Mouse (Mus musculus): Measurements from ENCODE around the gene Gm49403.
A peak's percentile ranks its signal among the peaks of the same experiment; 100 is the strongest.

The Gm49403 gene

GRCm38 (mm10) chr19:8911810-8912209, 28.1 kb downstream of the Gm49403 start:
- DNase-seq (ENCODE audit: low spot score in 2 of 2): no peak

- no peak for DNase-seq (ENCODE audit: low spot score in 2 of 2)
Measured at GRCm38 (mm10) chr19:8914212-8914611, 30.5 kb downstream of the Gm49403 start.

- DNase-seq (ENCODE audit: low spot score in 2 of 2): no peak
Measured at GRCm38 (mm10) chr19:8919000-8919399, 35.3 kb downstream of the Gm49403 start.

GRCm38 (mm10) chr19:8919684-8920072, 35.9 kb downstream of the Gm49403 start:
- DNase-seq (ENCODE audit: low spot score in 2 of 2): no peak

- peak; percentile 65 to 73 for DNase-seq (ENCODE audit: low spot score in 2 of 2)
Measured at GRCm38 (mm10) chr19:8920073-8920736, 36.5 kb downstream of the Gm49403 start, which contains the start of gene B3gat3. B3gat3 (plus strand) TSS chr19:8920374.

GRCm38 (mm10) chr19:8920836-8921291, 37.1 kb downstream of the Gm49403 start:
- no peak for DNase-seq (ENCODE audit: low spot score in 2 of 2)

GRCm38 (mm10) chr19:8921741-8922140, 38.0 kb downstream of the Gm49403 start:
- DNase-seq (ENCODE audit: low spot score in 2 of 2): no peak

- DNase-seq (ENCODE audit: low spot score in 2 of 2): no peak
Measured at GRCm38 (mm10) chr19:8926766-8927165, 43.0 kb downstream of the Gm49403 start.

GRCm38 (mm10) chr19:8927891-8928525, 44.3 kb downstream of the Gm49403 start:
- DNase-seq (ENCODE audit: low spot score in 2 of 2): no peak

GRCm38 (mm10) chr19:8928689-8929223, 45.0 kb downstream of the Gm49403 start:
- DNase-seq (ENCODE audit: low spot score in 2 of 2): peak in 1 of 2 experiments; percentile 23

- peak; percentile 79 to 92 for DNase-seq (ENCODE audit: low spot score in 2 of 2)
Measured at GRCm38 (mm10) chr19:8929224-8930088, 45.7 kb downstream of the Gm49403 start, which contains the start of the genes Rom1 and Eml3. Rom1 (minus strand) TSS chr19:8929356. Eml3 (plus strand) TSS chr19:8929552.

- no peak for DNase-seq (ENCODE audit: low spot score in 2 of 2)
Measured at GRCm38 (mm10) chr19:8930117-8930516, 46.4 kb downstream of the Gm49403 start.

- no peak for DNase-seq (ENCODE audit: low spot score in 2 of 2)
Measured at GRCm38 (mm10) chr19:8930771-8931170, 47.0 kb downstream of the Gm49403 start.

- no peak for DNase-seq (ENCODE audit: low spot score in 2 of 2)
Measured at GRCm38 (mm10) chr19:8936736-8937135, 53.0 kb downstream of the Gm49403 start.
